Mouse (Mus musculus): ENCODE data around the gene Slc22a14. TPM values are rescaled to one million over a fixed set of nuclear protein-coding genes. Genes with fewer than 3 reads are reported as not detected.

Gene Slc22a14
- polyA plus RNA-seq, 1 experiment = not detected

- no peak overlapping the region for H3K4me3 ChIP-seq (ENCODE audit: insufficient read depth, low read length)
- peaks cover 40% of the 10 kb centered on the region for H3K4me1 ChIP-seq (ENCODE audit: control insufficient read depth, insufficient read depth, low read length)
- no peak overlapping the region for H3K27ac ChIP-seq (ENCODE audit: insufficient read depth, low read depth, low read length)
- TF ChIP-seq POLR2A (IDR thresholded peaks at IDR 0.05; ENCODE audit: borderline replicate concordance, low read depth, low read length) (no peak), CTCF (IDR thresholded peaks at IDR 0.05; ENCODE audit: low read depth, low read length) (no peak)
Observed at GRCm38 (mm10) chr9:119330186-119330963, 35.0 kb downstream of the Slc22a14 start.

- TF ChIP-seq CTCF (IDR thresholded peaks at IDR 0.05; ENCODE audit: low read depth, low read length) (no peak), POLR2A (IDR thresholded peaks at IDR 0.05; ENCODE audit: borderline replicate concordance, low read depth, low read length) (no peak)
- Histone ChIP-seq H3K4me3 (ENCODE audit: insufficient read depth, low read length) (no peak overlapping the region), H3K27ac (ENCODE audit: insufficient read depth, low read depth, low read length) (peak overlapping the region; percentile 60), H3K4me1 (ENCODE audit: control insufficient read depth, insufficient read depth, low read length) (peaks cover 31% of the 10 kb centered on the region)
Observed at GRCm38 (mm10) chr9:119328488-119328887, 36.9 kb downstream of the Slc22a14 start.

- H3K4me1 ChIP-seq (ENCODE audit: control insufficient read depth, insufficient read depth, low read length) = peaks cover 30% of the 10 kb centered on the region
- no peak for TF ChIP-seq POLR2A (IDR thresholded peaks at IDR 0.05; ENCODE audit: borderline replicate concordance, low read depth, low read length)
- no peak for TF ChIP-seq CTCF (IDR thresholded peaks at IDR 0.05; ENCODE audit: low read depth, low read length)
- no peak overlapping the region for H3K4me3 ChIP-seq (ENCODE audit: insufficient read depth, low read length)
- peak overlapping the region; percentile 66 for H3K27ac ChIP-seq (ENCODE audit: insufficient read depth, low read depth, low read length)
Observed at GRCm38 (mm10) chr9:119324130-119324529, 41.2 kb downstream of the Slc22a14 start.

GRCm38 (mm10) chr9:119323260-119323645 is 42.1 kb downstream of the Slc22a14 start:
- Histone ChIP-seq H3K4me3 (ENCODE audit: insufficient read depth, low read length) (peak overlapping the region; percentile 76), H3K27ac (ENCODE audit: insufficient read depth, low read depth, low read length) (peak overlapping the region; percentile 92), H3K4me1 (ENCODE audit: control insufficient read depth, insufficient read depth, low read length) (peaks cover 25% of the 10 kb centered on the region)
- TF ChIP-seq POLR2A (IDR thresholded peaks at IDR 0.05; ENCODE audit: borderline replicate concordance, low read depth, low read length) (no peak), CTCF (IDR thresholded peaks at IDR 0.05; ENCODE audit: low read depth, low read length) (no peak)

- Histone ChIP-seq H3K27ac (ENCODE audit: insufficient read depth, low read depth, low read length) (peak within 1 kb of the TSS; percentile 92), H3K4me3 (ENCODE audit: insufficient read depth, low read length) (peak within 1 kb of the TSS; percentile 76), H3K4me1 (ENCODE audit: control insufficient read depth, insufficient read depth, low read length) (peaks cover 19% of the 10 kb centered on the region)
- peak; percentile 7; the same call in 1 of the 2 replicates for TF ChIP-seq POLR2A (IDR thresholded peaks at IDR 0.05; ENCODE audit: borderline replicate concordance, low read depth, low read length)
- no peak for TF ChIP-seq CTCF (IDR thresholded peaks at IDR 0.05; ENCODE audit: low read depth, low read length)
Observed at GRCm38 (mm10) chr9:119322289-119323259, 42.8 kb downstream of the Slc22a14 start, which contains the start of gene Oxsr1. TSS of gene Oxsr1 (minus strand) at chr9:119322427.

GRCm38 (mm10) chr9:119321392-119322229 is 43.7 kb downstream of the Slc22a14 start:
- TF ChIP-seq POLR2A (IDR thresholded peaks at IDR 0.05; ENCODE audit: borderline replicate concordance, low read depth, low read length) = no peak
- no peak for TF ChIP-seq CTCF (IDR thresholded peaks at IDR 0.05; ENCODE audit: low read depth, low read length)
- peak overlapping the region; percentile 76 for H3K4me3 ChIP-seq (ENCODE audit: insufficient read depth, low read length)
- H3K4me1 ChIP-seq (ENCODE audit: control insufficient read depth, insufficient read depth, low read length) = peaks cover 16% of the 10 kb centered on the region
- H3K27ac ChIP-seq (ENCODE audit: insufficient read depth, low read depth, low read length) = peak overlapping the region; percentile 92

GRCm38 (mm10) chr9:119320946-119321345 is 44.4 kb downstream of the Slc22a14 start:
- TF ChIP-seq CTCF (IDR thresholded peaks at IDR 0.05; ENCODE audit: low read depth, low read length) = no peak
- no peak for TF ChIP-seq POLR2A (IDR thresholded peaks at IDR 0.05; ENCODE audit: borderline replicate concordance, low read depth, low read length)
- Histone ChIP-seq H3K27ac (ENCODE audit: insufficient read depth, low read depth, low read length) (no peak overlapping the region), H3K4me1 (ENCODE audit: control insufficient read depth, insufficient read depth, low read length) (peaks cover 11% of the 10 kb centered on the region), H3K4me3 (ENCODE audit: insufficient read depth, low read length) (peak overlapping the region; percentile 76)

- peaks cover 11% of the 10 kb centered on the region for H3K4me1 ChIP-seq (ENCODE audit: control insufficient read depth, insufficient read depth, low read length)
- no peak overlapping the region for H3K4me3 ChIP-seq (ENCODE audit: insufficient read depth, low read length)
- H3K27ac ChIP-seq (ENCODE audit: insufficient read depth, low read depth, low read length) = no peak overlapping the region
- TF ChIP-seq CTCF (IDR thresholded peaks at IDR 0.05; ENCODE audit: low read depth, low read length) (no peak), POLR2A (IDR thresholded peaks at IDR 0.05; ENCODE audit: borderline replicate concordance, low read depth, low read length) (no peak)
Observed at GRCm38 (mm10) chr9:119320446-119320845, 44.9 kb downstream of the Slc22a14 start.

- no peak for TF ChIP-seq POLR2A (IDR thresholded peaks at IDR 0.05; ENCODE audit: borderline replicate concordance, low read depth, low read length)
- TF ChIP-seq CTCF (IDR thresholded peaks at IDR 0.05; ENCODE audit: low read depth, low read length) = no peak
- Histone ChIP-seq H3K4me1 (ENCODE audit: control insufficient read depth, insufficient read depth, low read length) (peaks cover 7% of the 10 kb centered on the region), H3K4me3 (ENCODE audit: insufficient read depth, low read length) (no peak overlapping the region), H3K27ac (ENCODE audit: insufficient read depth, low read depth, low read length) (no peak overlapping the region)
Observed at GRCm38 (mm10) chr9:119318891-119319290, 46.5 kb downstream of the Slc22a14 start.

Measured in bone marrow macrophage, adult 2 months (primary cell).